Mouse (Mus musculus) right cerebral cortex, postnatal 4 days (tissue): Measurements from ENCODE around the gene A930018P22Rik.
A peak's percentile ranks its signal among the peaks of the same experiment; 100 is the strongest.
"Not testable (repeated sequence)": the region's sequence is repeated elsewhere in the genome, so short reads cannot be mapped to it uniquely, and the experiment has no call there.

Source experiments
- DNase-seq: peaks from one replicate; pipeline ENCODE4 v3.0.0-alpha.2; 2022

Gene A930018P22Rik

GRCm38 (mm10) chr2:104122505-104123378 lies at the start of gene A930018P22Rik:
TSS of gene A930018P22Rik (plus strand) at chr2:104122769.
- DNase-seq, result peak; percentile 83

GRCm38 (mm10) chr2:104078285-104078684 lies 44.3 kb upstream of the A930018P22Rik start:
- DNase-seq, result not testable (repeated sequence)

- not testable (repeated sequence) for DNase-seq
Observed at GRCm38 (mm10) chr2:104081436-104082050, 41.0 kb upstream of the A930018P22Rik start.

GRCm38 (mm10) chr2:104082474-104082873 lies 40.1 kb upstream of the A930018P22Rik start:
- DNase-seq, result no peak

GRCm38 (mm10) chr2:104084027-104084426 lies 38.5 kb upstream of the A930018P22Rik start:
- not testable (repeated sequence) for DNase-seq

GRCm38 (mm10) chr2:104087562-104087961 lies 35.0 kb upstream of the A930018P22Rik start:
- not testable (repeated sequence) for DNase-seq

GRCm38 (mm10) chr2:104093305-104093704 lies 29.3 kb upstream of the A930018P22Rik start:
- no peak for DNase-seq

GRCm38 (mm10) chr2:104095741-104096213 lies 26.8 kb upstream of the A930018P22Rik start, which contains the start of gene Cd59a:
TSS of gene Cd59a (plus strand) at chr2:104095801.
- DNase-seq, result peak; percentile 27

GRCm38 (mm10) chr2:104096256-104096655 lies 26.3 kb upstream of the A930018P22Rik start:
- no peak for DNase-seq

- not testable (repeated sequence) for DNase-seq
Observed at GRCm38 (mm10) chr2:104096796-104097195, 25.8 kb upstream of the A930018P22Rik start.

- DNase-seq, result not testable (repeated sequence)
Observed at GRCm38 (mm10) chr2:104097396-104097795, 25.2 kb upstream of the A930018P22Rik start.

GRCm38 (mm10) chr2:104098529-104099230 lies 23.9 kb upstream of the A930018P22Rik start:
- no peak for DNase-seq

- no peak for DNase-seq
Observed at GRCm38 (mm10) chr2:104099231-104099585, 23.4 kb upstream of the A930018P22Rik start.

GRCm38 (mm10) chr2:104099946-104100345 lies 22.6 kb upstream of the A930018P22Rik start:
- no peak for DNase-seq

- DNase-seq, result no peak
Observed at GRCm38 (mm10) chr2:104104800-104105199, 17.8 kb upstream of the A930018P22Rik start.

- DNase-seq, result not testable (repeated sequence)
Observed at GRCm38 (mm10) chr2:104109021-104109420, 13.5 kb upstream of the A930018P22Rik start.

- DNase-seq, result no peak
Observed at GRCm38 (mm10) chr2:104109528-104109927, 13.0 kb upstream of the A930018P22Rik start.

GRCm38 (mm10) chr2:104110031-104110430 lies 12.5 kb upstream of the A930018P22Rik start:
- DNase-seq, result no peak

- not testable (repeated sequence) for DNase-seq
Observed at GRCm38 (mm10) chr2:104111170-104111797, 11.3 kb upstream of the A930018P22Rik start.

GRCm38 (mm10) chr2:104113563-104113962 lies 9.0 kb upstream of the A930018P22Rik start:
- not testable (repeated sequence) for DNase-seq

GRCm38 (mm10) chr2:104114898-104115297 lies 7.7 kb upstream of the A930018P22Rik start:
- no peak for DNase-seq

GRCm38 (mm10) chr2:104117173-104117572 lies 5.4 kb upstream of the A930018P22Rik start:
- DNase-seq, result not testable (repeated sequence)
